Mouse (Mus musculus) urinary bladder, adult 18-20 months (tissue): ENCODE results near the gene Gpm6a.

Experiments
- DNase-seq, 2 experiments: peaks; one replicate each; pipeline ENCODE4 v3.0.0; 2022; ENCODE audit warnings: low spot score in 2 of 2, mixed read lengths in 2 of 2

Gpm6a gene

DNA sequence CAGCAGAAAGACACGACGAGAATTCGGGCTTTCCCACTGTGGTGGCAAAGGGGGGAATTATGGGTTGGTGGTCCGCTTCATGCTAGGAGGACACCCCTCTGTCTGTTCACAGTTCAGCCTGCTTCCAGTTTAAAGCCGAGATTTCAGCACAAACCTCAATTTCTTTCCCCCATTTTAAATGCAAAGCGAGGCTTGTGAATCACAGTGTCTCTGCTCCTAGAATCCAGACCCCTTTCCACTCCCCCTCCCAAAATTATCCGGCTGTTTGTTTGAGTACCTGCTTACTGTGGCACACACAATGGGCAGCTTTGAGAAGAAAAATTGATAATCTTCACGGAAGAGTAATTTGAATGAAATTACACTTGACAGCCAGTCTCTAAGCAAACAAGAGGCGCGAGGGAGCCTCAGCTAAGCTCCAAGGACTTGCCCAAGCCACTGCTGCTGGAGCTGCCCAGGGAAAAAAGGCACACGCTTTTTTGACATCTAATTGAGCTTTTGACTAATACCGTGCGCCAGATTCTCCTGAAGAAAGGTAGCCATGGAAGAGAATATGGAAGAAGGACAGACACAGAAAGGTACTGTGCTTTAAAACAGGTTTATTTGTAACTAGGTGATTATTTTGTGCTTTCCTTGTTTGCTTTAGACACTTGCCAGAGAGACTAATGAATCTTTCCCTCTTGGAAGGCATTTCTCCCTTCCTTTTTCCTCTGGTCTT lies at the start of gene Gpm6a:
TSS of gene Gpm6a (plus strand) at position 103 of the 715 bp plus-strand sequence.
- DNase-seq, result no peak

DNA sequence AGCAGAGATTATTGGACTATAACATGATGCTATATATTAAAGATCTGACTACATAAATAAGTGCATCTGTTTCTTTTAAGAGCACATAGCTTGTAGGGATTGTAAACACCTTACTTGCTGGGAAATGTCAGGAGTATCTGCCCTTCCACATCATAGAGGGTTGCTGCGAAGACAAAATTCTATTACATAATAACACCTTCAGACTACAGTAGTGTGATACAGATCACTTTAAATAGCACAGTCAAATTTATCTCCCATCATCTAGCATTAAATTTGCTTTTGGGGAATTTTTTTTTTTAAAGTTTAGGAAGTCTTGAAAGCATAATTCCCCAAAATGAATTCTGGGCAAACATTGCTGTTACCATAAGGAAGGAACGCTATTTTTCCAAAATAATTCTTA lies 41.8 kb upstream of the Gpm6a start:
- DNase-seq, result no peak

DNA sequence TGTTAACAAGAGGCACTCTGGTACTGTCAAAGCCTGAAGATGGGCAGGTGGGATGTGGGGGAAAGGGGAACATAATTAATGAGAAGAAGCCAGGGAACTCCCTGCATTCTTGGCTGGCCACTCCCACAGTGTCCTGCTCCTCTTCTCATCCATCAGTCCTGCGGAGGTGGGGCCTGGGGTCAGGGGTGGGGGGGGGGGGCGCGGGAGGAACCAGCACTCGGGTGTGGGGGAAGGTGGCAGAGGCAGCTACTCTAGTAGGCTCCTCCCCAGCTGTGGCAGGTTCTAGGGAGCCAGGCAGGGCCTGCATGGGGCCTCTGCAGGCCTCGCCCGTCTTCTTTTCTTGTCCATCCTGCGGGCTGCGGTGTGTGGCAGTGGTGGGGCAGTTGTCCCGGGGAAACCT lies 36.9 kb upstream of the Gpm6a start:
- DNase-seq, result no peak

DNA sequence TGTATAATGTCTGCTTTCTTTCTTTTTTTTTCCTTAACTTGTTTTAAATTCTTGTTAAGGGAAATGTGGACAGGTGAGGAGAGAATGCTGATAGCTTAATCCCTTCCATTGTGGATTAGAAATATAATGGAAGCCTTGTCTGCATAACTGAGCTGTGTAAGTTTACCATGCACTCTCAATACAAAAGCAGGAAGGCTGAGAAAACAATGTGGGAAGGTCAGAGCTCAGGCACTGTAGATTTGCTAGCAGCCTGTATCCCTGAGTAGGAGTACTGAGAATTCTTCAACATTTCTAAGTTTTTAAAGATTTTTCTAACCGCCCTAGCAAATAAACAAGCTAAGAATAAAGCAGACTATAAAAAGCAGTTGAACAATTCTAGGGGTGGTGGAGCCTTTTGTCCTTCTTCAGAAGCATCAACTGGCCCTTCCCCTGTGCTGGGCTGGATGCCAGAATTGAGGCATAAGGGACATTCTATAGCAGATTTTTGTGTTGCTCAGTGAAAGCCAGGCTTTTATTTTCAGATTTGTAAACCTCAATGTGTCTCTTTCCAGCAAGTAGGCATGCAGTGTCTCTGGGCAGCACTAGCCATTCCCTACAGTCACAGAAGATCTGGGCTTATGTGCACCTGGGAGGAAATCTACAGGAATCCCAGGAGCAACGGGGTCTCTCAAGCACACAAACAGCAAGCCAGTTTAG lies 32.3 kb upstream of the Gpm6a start:
- DNase-seq, result no peak

DNA sequence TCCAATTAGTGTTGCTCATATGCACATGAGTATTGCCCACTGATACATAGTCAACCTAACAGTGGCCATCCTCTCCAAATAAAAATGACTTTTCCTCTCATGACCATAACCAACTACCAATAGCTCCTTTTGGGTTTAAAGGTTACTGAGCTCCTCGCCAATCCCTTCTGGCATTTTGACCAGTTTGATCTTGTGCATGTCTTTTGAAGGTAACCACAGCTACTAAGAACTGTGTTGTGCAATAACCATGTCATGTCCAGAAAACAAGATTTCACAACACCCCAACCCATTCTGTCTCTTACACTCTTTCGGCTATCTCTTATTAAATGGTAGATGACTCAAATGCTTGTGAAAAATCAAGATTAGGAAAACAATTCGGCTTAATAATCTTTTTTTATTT lies 29.7 kb upstream of the Gpm6a start:
- DNase-seq, result no peak

DNA sequence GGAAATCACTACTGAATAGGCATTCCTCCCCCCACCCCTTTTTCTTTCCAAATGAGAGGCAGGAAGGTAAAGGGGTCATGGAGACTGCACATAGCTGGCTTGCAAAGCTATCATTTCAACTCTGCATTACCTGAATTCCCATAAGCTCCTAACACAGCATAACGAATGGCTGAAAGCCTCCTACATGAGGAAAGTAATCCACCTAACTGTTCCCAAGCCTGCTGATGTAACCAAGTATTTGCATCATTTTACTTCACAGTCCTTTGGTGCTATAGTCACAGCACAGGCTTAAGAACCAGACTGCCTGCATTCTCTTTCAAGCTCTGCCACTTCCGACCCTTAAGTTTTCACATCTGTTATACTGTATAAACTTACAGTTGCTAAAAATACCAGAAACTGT lies 22.3 kb upstream of the Gpm6a start:
- no peak for DNase-seq

DNA sequence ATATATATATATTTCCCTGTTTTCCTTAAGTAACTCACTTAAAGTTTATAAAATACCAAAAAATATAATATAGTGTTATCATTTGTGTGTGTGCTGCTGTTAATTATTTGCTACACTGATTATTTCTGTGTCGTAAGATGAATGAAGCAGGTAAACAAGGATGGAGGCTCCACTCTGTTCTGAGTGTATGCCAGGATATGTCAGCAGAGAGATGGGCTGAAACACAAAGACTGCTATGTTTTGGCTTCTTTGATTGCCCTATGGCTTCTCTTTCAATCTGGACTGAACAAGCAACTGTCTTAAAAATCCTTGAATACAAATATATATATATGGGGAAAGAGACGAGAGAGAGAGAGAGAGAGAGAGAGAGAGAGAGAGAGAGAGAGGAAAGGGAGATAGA lies 1.3 kb upstream of the Gpm6a start:
- DNase-seq, result no peak

DNA sequence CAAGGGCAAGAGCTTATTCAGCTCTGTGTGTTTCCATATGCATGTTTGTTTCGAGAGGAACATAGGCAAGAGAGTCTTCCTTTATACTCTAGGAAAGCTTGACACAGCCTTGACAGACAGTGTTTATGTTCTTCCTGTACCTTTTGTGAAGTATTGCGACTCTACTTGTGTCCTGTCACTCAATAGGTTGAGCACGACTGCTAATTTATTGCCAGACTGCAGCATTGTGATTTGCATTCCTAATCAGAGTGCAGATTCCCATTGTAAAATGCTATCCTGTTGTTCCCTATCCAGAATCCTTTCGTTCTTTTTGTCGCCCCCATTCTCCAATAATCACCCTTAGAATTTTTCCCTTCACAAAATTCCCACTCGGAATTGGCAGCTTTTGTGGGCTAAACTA lies 613 bp upstream of the Gpm6a start:
- DNase-seq, result no peak

DNA sequence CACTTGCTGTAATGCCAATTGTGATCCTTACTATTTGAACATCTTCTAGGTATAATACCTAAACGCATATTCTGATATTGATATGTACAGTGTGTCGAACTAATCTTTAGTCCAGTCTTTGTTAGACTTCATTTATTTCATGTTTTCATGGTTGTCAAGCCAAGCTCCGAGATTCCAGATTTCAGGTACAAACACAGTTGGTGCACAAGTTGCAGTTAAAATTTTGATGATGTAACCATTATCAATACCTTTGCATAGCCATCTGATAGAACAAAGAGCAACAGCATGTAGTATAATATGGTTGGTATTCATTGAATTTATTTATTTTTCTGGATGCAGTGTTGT lies 785 bp downstream of the Gpm6a start:
- DNase-seq, result no peak

DNA sequence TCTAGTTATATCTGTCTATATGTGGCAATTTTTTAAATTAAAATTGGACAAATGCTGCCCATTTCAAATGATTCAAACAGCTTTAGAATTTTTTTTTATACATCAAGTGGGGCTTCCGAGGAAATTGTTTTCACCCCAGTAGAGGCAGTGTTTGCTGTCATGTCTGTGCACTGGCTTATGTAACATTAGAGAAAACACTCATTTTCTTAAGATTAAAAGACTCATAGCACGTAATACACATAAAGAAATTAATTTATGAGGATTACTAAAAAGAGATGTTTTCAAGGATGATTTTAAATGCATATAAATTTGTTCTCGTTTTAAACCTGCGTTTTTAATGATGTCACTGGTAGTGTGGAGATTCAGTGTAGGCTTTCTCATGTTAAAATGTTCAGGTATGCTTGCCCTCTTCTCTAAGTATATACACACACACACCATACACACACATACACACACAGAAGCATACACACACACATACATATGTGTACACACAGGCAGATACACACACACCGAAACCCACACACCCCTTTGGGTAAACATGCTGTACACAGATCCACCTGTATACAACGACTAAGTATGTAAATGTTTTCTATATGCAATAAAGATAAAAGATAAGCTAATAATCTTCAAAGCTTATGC lies 1.4 kb downstream of the Gpm6a start:
- no peak for DNase-seq

DNA sequence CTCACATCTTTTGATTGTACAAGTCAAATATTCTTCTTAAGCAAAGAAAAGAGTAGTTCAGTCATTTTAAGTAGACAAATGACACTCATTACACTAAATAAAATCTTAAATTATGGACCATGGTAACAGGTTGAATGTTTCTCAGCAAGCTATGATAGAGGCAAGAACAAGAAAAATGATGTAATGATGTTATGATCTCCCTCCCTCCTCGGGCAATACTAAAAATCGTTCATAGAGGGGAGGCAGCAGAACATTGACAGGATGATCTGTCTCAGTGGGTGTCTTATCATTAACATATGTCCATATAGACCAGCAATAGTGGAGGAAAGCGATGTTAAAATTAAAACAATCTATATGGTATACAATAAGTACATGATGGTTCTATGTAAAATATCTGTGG lies 2.1 kb downstream of the Gpm6a start:
- DNase-seq, result no peak

DNA sequence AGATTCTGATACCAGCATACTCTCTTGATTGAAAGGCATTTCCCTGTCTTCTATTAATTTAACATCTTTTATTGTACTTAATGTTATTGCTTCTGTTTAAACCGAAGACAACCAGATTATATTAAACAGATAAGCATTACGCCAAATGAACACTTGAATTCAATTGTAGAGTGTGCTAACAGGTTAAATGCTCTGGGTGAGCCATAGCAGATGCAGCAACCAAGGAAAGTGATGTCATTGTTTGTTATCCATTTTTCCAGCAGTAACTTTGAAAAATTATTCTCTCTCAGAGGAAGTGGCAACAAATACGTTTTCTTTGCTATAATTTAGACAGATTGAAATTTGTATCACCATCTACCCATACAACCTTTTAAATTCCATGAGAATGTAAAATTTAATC lies 2.9 kb downstream of the Gpm6a start:
- DNase-seq, result no peak

DNA sequence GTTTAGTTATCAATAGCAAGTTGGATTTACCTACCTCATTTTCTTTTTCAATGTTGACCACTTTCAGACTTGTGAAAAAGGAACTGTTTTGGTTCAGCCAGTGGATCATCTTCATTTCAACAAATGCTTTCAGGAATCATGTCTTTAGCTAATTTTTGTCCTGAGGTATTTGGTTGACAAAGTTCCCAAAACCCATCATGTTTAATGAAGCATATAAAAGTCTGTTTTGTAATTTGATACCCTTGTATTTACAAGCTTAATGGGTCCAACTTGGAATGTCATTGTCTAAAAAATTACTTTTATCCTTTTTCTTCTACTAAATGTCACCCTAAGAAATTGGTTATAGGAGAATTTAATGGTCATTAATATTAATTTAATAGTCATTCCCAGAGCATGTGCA lies 6.9 kb downstream of the Gpm6a start:
- no peak for DNase-seq

DNA sequence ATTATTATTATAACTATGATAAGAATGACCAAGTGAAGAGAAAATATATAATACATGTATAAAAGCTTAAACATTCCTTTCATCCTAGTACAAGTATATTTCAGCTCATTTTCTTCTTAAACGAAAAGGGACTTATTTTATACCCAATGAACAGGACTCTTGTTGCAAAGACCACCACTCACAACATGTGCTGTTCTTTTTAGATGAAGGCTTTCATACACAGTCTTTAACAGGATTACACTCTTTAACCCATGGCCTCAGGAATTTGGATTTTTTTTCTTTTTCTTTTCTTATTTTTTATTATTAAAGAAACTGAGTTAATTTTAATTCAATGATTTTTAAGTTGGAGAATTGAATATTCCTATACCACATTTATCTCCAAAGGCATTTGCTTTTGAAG lies 20.4 kb downstream of the Gpm6a start:
- DNase-seq, result no peak

DNA sequence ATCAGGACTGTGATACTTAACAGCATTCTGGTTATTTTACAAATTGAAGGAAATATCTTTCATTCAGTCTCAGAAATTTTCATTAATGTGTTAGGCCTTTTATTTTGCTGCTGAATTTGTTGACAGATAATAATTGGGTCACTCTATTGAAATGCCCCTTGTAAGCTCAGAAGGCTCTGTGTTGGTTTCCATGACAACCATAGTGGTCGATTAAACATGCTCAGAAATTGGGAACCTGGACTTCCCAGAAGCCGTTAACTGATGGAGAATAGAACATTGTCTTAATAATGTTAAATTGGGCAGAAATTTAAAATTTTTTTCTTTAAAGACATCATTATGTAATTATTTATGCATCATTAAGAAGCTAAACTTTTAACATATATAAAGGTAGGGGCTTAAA lies 20.9 kb downstream of the Gpm6a start:
- DNase-seq, result no peak

DNA sequence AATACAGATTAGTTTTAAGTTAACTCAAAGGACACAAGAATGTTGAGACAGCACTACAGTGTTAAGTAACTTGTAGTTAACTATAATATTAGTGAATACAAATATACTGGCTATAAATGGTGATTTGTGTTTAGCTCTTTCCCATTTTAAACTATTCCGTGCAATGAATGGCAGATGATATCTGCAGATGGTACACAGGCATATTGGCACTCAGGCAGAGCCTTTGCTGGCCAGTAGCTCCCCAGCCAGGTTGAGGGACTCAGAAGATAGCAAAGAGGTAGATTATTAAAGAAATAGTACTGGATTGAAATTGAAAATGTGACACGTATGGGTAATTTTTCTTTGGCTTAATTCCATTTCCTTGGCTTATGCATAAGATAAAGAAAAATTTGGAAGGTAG lies 21.3 kb downstream of the Gpm6a start:
- DNase-seq, result no peak

DNA sequence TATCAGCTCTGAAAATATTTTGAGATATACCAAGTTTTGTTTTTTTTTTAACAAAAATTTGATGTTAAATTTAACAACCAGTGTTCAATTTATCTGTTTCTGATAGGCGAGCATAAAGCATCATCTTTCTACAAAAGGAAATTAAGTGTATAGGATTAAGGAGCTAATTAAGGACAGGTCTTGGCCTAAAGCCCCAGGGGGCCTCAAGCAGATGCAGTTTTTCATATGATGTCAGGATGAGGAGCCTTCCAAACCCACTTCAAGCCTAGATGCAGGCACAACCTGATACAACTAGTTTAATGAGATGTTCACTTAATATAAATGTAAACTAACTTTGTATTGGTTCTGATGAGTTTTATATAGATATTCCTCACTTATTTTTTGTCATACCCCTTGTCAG lies 22.0 kb downstream of the Gpm6a start:
- DNase-seq, result no peak

DNA sequence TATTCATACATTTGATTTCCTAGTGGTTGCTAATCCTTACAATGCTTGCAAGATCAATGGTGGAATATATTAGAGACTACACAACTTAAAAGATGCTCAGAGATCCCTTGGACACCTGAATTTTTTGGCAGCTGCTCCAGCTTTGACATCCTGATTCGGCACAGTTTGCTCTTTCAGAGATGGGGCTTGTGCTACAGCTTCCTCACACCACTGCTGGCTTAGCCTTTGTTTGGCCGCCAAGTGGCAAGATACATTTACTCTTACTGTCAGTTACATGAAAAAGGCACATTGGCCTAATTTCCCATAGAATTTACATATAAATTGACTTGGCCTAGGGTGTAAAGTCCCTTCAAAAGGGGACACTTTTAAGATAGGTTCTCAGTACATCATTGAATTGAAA lies 32.1 kb downstream of the Gpm6a start:
- DNase-seq, result no peak

DNA sequence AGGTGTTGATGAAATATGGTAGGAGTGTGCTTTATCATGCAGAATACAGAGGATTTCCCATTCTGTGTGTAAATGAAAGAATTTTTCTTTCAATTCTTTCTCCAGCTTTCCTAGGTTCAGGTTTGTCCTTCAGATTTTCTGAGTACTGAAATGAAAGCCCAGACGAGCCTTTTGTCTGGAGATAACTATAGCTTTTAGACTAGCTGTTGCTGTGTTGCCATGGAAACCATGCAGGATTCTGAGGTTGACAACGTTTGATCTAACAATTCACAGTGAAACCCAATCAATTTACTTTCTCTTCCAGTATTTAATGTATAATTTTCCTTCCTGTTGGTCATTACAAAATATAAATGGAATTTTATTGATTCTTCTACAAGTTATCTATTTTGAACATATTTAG lies 34.5 kb downstream of the Gpm6a start:
- DNase-seq, result no peak

DNA sequence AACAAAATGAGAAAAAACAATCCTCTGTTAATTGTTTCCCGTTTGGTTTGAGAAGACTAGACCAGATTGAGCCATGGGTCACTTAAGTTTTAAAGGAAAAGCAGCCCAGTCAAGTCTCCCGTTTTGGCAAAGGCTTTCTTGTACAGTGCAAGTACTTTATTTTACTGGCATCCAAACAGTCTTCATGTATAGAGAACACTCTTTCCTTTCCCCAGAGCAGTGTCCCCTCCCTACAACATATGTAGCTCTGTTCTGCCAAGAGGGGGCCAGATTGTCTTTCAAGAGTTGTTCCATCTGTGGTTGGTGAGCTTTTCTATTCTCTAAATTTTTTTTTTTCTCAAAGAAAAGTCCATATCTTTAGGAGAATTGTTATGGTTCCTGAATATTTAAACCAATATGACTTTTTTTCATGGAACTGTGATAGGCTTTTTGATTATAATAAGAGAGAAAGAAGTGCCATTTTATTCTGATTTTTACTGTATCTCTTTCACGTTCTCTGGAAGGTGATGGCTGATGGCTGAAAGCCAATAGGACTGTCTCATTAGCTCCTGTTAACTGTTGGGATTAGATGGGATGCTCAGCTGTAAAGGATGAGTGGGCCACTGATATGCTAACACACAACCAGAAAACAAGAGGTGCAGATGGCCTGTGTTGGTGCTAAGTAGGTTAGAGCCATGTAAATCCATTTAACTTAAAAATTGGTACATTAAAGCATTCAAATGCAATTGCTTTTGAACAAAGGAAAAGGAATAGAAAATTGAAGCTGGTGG lies 37.4 kb downstream of the Gpm6a start:
- no peak for DNase-seq

DNA sequence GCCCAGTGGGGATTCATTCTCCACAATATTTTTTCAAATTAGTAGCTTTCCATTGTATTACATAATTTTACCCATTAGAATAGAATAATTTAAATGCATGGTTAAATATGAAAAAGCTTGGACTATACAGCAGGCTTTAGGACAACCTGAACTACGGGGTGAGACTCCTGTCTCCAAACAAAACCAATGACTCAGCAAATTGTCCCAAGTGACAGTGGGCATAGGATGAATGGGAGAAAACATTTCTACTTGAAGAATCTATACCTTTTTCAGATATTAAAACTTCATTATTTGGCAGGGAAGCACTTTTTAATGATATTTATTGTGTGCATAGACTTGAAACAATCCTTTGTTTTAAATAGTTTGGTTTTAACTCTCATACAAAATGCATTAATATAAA lies 41.0 kb downstream of the Gpm6a start:
- DNase-seq, result no peak

DNA sequence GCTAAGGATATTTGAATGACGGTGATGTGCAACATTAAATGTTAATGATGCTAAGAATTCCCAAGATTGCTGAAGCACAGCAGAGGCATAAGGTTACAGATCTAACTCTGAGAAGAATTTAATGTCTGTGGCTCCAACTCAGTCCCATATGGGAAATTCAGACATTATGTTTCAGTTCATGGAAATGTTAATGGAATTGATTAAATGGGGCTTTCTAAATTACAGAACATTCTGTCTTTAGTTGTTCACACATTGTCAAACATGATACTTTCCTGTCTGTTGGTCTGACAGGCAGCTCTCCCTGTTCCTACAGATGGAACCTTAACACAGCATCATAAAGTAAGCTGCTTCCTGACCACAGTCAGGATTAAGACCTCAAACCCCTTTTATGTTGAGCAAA lies 47.8 kb downstream of the Gpm6a start:
- no peak for DNase-seq

DNA sequence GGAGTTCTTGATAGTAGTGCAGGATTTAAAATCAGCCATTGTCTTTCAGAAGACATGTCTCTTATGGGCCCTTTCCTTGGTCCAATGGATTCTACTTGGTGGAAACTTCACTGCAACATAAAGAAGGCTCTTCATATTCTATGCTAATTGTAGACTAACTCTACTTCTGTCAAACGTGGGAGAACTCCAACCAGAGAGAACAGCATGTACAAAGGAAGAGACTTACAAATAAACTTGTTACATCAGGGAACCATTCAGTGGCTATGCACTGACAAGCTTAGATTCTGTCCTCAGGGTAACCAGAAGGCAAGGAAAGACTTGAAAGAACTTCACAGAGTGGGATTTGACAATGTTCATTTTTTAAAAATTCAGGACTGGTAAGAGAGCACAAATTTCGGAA lies 48.3 kb downstream of the Gpm6a start:
- no peak for DNase-seq
